In genomic region chr17:83069246-83069645, GRCm38 (mm10) we compare ENCODE assay signal across 17 mouse cellular contexts.
A peak's percentile ranks its signal among the peaks of the same experiment; 100 is the strongest.
DNase-seq lines count a peak whose midpoint lies in the region; ATAC-seq and TF ChIP-seq lines count a peak whose summit lies in the region.
"Had no signal": no experiment of that assay in that cellular context is flagged by ENCODE, and none has a peak within 500 bp of the region (broad histone marks: within the 10 kb centered on the region; RNA-seq: fewer than 3 reads in every experiment).

No protein-coding gene starts in this region.

- H3K27me3 ChIP-seq in lung, embryonic 16.5 days (ENCODE audit: control insufficient read depth, insufficient read depth, low read depth, low read length): no peaks in the 10 kb centered on the region
- H3K27me3 ChIP-seq in heart, embryonic 14.5 days (ENCODE audit: control insufficient read depth, insufficient read depth, low read length): no peaks in the 10 kb centered on the region
- H3K27me3 ChIP-seq: forebrain, embryonic 13.5 days; neural tube, embryonic 12.5 days had no signal

- no peak for TF ChIP-seq POLR2A in lung, adult 2 months (IDR thresholded peaks at IDR 0.05; ENCODE audit: borderline replicate concordance, extremely low read depth, low read depth, low read length)

- no peak for DNase-seq in lung, adult 2 months
- DNase-seq in heart, adult 8-10 months (ENCODE audit: low spot score): peak; percentile 34
- peak; percentile 70 for DNase-seq in heart, postnatal 4 days
- DNase-seq in layer of hippocampus, adult 9-10 months (ENCODE audit: low spot score): no peak
- DNase-seq in embryo, embryonic 10.5 days (ENCODE audit: low spot score): no peak
- DNase-seq: cerebellum, postnatal 10 days; kidney, adult 18-20 months; kidney, postnatal 25 days; liver; spleen, adult 18-20 months; thymus, adult 18-20 months had no signal

- H3K9me3 ChIP-seq in lung, embryonic 16.5 days (ENCODE audit: control insufficient read depth, low read length): no peaks in the 10 kb centered on the region
- no peaks in the 10 kb centered on the region for H3K9me3 ChIP-seq in heart, embryonic 14.5 days (ENCODE audit: control insufficient read depth, low read length)
- H3K9me3 ChIP-seq: forebrain, embryonic 13.5 days; hindbrain, embryonic 10.5 days; midbrain, embryonic 10.5 days; neural tube, embryonic 12.5 days had no signal

- H3K9ac ChIP-seq in lung, embryonic 16.5 days (ENCODE audit: low read length): no peak overlapping the region
- H3K9ac ChIP-seq in heart, embryonic 14.5 days (ENCODE audit: low read length): no peak overlapping the region
- H3K9ac ChIP-seq: forebrain, embryonic 13.5 days; neural tube, embryonic 12.5 days had no signal

- peaks cover 5% of the 10 kb centered on the region for H3K4me1 ChIP-seq in lung, embryonic 16.5 days (replicated peaks; ENCODE audit: control insufficient read depth, insufficient read depth, low read length)
- no peaks in the 10 kb centered on the region for H3K4me1 ChIP-seq in lung, adult 2 months (ENCODE audit: control insufficient read depth, insufficient read depth, low read length)
- H3K4me1 ChIP-seq in heart, embryonic 14.5 days (ENCODE audit: control insufficient read depth in 2 of 2, insufficient read depth in 2 of 2, low read length in 2 of 2): peaks cover 24 to 34% of the 10 kb centered on the region in 2 experiments
- H3K4me1 ChIP-seq: hindbrain, embryonic 10.5 days; midbrain, embryonic 10.5 days; neural tube, embryonic 12.5 days had no signal

- H3K27ac ChIP-seq in lung, embryonic 16.5 days (ENCODE audit: low read length): peak overlapping the region; percentile 12; the same call in 1 of the 2 replicates
- peak overlapping the region; percentile 56 to 70 for H3K27ac ChIP-seq in heart, embryonic 14.5 days (replicated peaks in 1 of 2; ENCODE audit: control insufficient read depth in 1 of 2, insufficient read depth in 1 of 2, low read depth in 2 of 2, low read length in 2 of 2)
- H3K27ac ChIP-seq: forebrain, embryonic 13.5 days; hindbrain, embryonic 10.5 days; midbrain, embryonic 10.5 days; neural tube, embryonic 12.5 days had no signal

- no peak for TF ChIP-seq CTCF in lung, adult 2 months (IDR thresholded peaks at IDR 0.05; ENCODE audit: insufficient read depth, low read length)

- no peak overlapping the region for H3K4me3 ChIP-seq in lung, embryonic 16.5 days (ENCODE audit: low read length)
- no peak overlapping the region for H3K4me3 ChIP-seq in lung, adult 2 months (replicated peaks; ENCODE audit: extremely low read depth, low read depth, low read length)
- no peak overlapping the region for H3K4me3 ChIP-seq in heart, embryonic 14.5 days (ENCODE audit: control insufficient read depth in 1 of 2, insufficient read depth in 1 of 2, low read depth in 1 of 2, low read length in 2 of 2)
- H3K4me3 ChIP-seq: forebrain, embryonic 13.5 days; hindbrain, embryonic 10.5 days; midbrain, embryonic 10.5 days; neural tube, embryonic 12.5 days had no signal

- no peak overlapping the region for H3K4me2 ChIP-seq in lung, embryonic 16.5 days (ENCODE audit: low read depth, low read length)
- no peak overlapping the region; the same call in 1 of the 2 replicates for H3K4me2 ChIP-seq in heart, embryonic 14.5 days (ENCODE audit: low read length)
- H3K4me2 ChIP-seq: forebrain, embryonic 13.5 days; neural tube, embryonic 12.5 days had no signal

- no peaks in the 10 kb centered on the region for H3K36me3 ChIP-seq in lung, embryonic 16.5 days (ENCODE audit: control insufficient read depth, insufficient read depth, low read length)
- H3K36me3 ChIP-seq in heart, embryonic 14.5 days (ENCODE audit: control insufficient read depth, insufficient read depth, low read length): no peaks in the 10 kb centered on the region
- H3K36me3 ChIP-seq: hindbrain, embryonic 10.5 days; midbrain, embryonic 10.5 days; neural tube, embryonic 12.5 days had no signal

- no peak for ATAC-seq in lung, embryonic 16.5 days (ENCODE audit: low read depth)
- peak; percentile 66 for ATAC-seq in heart, embryonic 14.5 days (ENCODE audit: insufficient number of reproducible peaks, insufficient read depth, low FRiP score, low read depth)
- ATAC-seq: forebrain, embryonic 13.5 days had no signal

- WGBS in lung, embryonic 16.5 days: 68% methylated on average over 4 of the region's 4 CpGs
- WGBS in lung, adult 2 months: 49% methylated on average over 4 of the region's 4 CpGs
- WGBS in heart, embryonic 14.5 days: 16% methylated on average over 4 of the region's 4 CpGs

Comparison
In these comparisons a context has a peak if more than half of its experiments do, and no peak if none do; other contexts are left out.
1. DNase-seq: peak in heart, adult 8-10 months (single experiment) and heart, postnatal 4 days (single experiment); none in lung, adult 2 months (single experiment), layer of hippocampus, adult 9-10 months (single experiment) and embryo, embryonic 10.5 days (single experiment).